Mouse (Mus musculus): ENCODE data around the gene Ap3m1. TPM values are rescaled to one million over a fixed set of nuclear protein-coding genes. Genes with fewer than 3 reads are reported as not detected.
A peak's percentile ranks its signal among the peaks of the same experiment; 100 is the strongest.
"Not testable (repeated sequence)": the region's sequence is repeated elsewhere in the genome, so short reads cannot be mapped to it uniquely, and the experiment has no call there.

The Ap3m1 gene
- 23.5 and 28.6 TPM in 2 replicates for polyA plus RNA-seq (2015; fragmentation: Nextera tagmentation; extraction: Ambion mirVana)

GRCm38 (mm10) chr14:21052112-21052780 lies at the start of gene Ap3m1, which contains the start of gene Adk:
TSS of gene Ap3m1 (minus strand) at chr14:21052508.
TSS of gene Adk (plus strand) at chr14:21052574.
- H3K4me1 ChIP-seq (ENCODE audit: insufficient read depth): peaks cover 16% of the 10 kb centered on the region; the same call in 1 of the 2 replicates
- no peaks in the 10 kb centered on the region for H3K36me3 ChIP-seq (replicated peaks; ENCODE audit: insufficient read depth, low read length)
- H3K27me3 ChIP-seq (ENCODE audit: insufficient read depth, low read length): no peaks in the 10 kb centered on the region
- peak within 1 kb of the TSS; percentile 93 for H3K9ac ChIP-seq (replicated peaks)
- TF ChIP-seq CTCF (IDR thresholded peaks at IDR 0.05; ENCODE audit: low read depth) (no peak), EP300 (IDR thresholded peaks at IDR 0.05; ENCODE audit: low read depth) (peak; percentile 82; the same call in 1 of the 2 replicates)
- under 1% methylated on average over 45 of the region's 48 CpGs for WGBS (ENCODE audit: insufficient replicate concordance)
- ATAC-seq: peak; percentile 93
- H3K9me3 ChIP-seq (ENCODE audit: low read length): no peaks in the 10 kb centered on the region
- H3K4me3 ChIP-seq (ENCODE audit: low read depth, low read length): peak within 1 kb of the TSS; percentile 96
- peak within 1 kb of the TSS; percentile 87 for H3K4me2 ChIP-seq (ENCODE audit: low read depth, low read length)
- DNase-seq: peak; percentile 98
- peak within 1 kb of the TSS; percentile 96 for H3K27ac ChIP-seq (ENCODE audit: low read depth)

- Histone ChIP-seq H3K36me3 (replicated peaks; ENCODE audit: insufficient read depth, low read length) (no peaks in the 10 kb centered on the region; the same call in 1 of the 2 replicates), H3K27me3 (ENCODE audit: insufficient read depth, low read length) (no peaks in the 10 kb centered on the region), H3K9ac (replicated peaks) (peak overlapping the region; percentile 41; the same call in 1 of the 2 replicates), H3K4me1 (ENCODE audit: insufficient read depth) (peaks cover 21% of the 10 kb centered on the region), H3K27ac (ENCODE audit: low read depth) (peak overlapping the region; percentile 48; the same call in 1 of the 2 replicates), H3K4me2 (ENCODE audit: low read depth, low read length) (no peak overlapping the region), H3K4me3 (ENCODE audit: low read depth, low read length) (no peak overlapping the region), H3K9me3 (ENCODE audit: low read length) (no peaks in the 10 kb centered on the region)
- DNase-seq: no peak
- no peak for ATAC-seq
- TF ChIP-seq CTCF (IDR thresholded peaks at IDR 0.05; ENCODE audit: low read depth) (no peak), EP300 (IDR thresholded peaks at IDR 0.05; ENCODE audit: low read depth) (no peak)
- WGBS (ENCODE audit: insufficient replicate concordance): 25% methylated on average over 7 of the region's 7 CpGs
Observed at GRCm38 (mm10) chr14:21101562-21101961, 49.3 kb upstream of the Ap3m1 start.

GRCm38 (mm10) chr14:21100876-21101275 lies 48.6 kb upstream of the Ap3m1 start:
- no peak for DNase-seq
- H3K4me3 ChIP-seq (ENCODE audit: low read depth, low read length): no peak overlapping the region
- no peak overlapping the region for H3K27ac ChIP-seq (ENCODE audit: low read depth)
- no peaks in the 10 kb centered on the region for H3K27me3 ChIP-seq (ENCODE audit: insufficient read depth, low read length)
- no peak overlapping the region for H3K4me2 ChIP-seq (ENCODE audit: low read depth, low read length)
- no peaks in the 10 kb centered on the region; the same call in 1 of the 2 replicates for H3K36me3 ChIP-seq (replicated peaks; ENCODE audit: insufficient read depth, low read length)
- ATAC-seq: no peak
- H3K9ac ChIP-seq (replicated peaks): no peak overlapping the region
- peaks cover 21% of the 10 kb centered on the region for H3K4me1 ChIP-seq (ENCODE audit: insufficient read depth)
- no peaks in the 10 kb centered on the region for H3K9me3 ChIP-seq (ENCODE audit: low read length)
- WGBS (ENCODE audit: insufficient replicate concordance): 67% methylated on average over 2 of the region's 2 CpGs
- TF ChIP-seq EP300 (IDR thresholded peaks at IDR 0.05; ENCODE audit: low read depth): no peak
- TF ChIP-seq CTCF (IDR thresholded peaks at IDR 0.05; ENCODE audit: low read depth): no peak

- Histone ChIP-seq H3K9ac (replicated peaks) (no peak overlapping the region), H3K36me3 (replicated peaks; ENCODE audit: insufficient read depth, low read length) (0 out of 2 replicates have a peak, but pooled peaks cover 2% of the 10 kb centered on the region), H3K4me2 (ENCODE audit: low read depth, low read length) (no peak overlapping the region), H3K27me3 (ENCODE audit: insufficient read depth, low read length) (no peaks in the 10 kb centered on the region), H3K4me1 (ENCODE audit: insufficient read depth) (peaks cover 23% of the 10 kb centered on the region), H3K9me3 (ENCODE audit: low read length) (no peaks in the 10 kb centered on the region), H3K27ac (ENCODE audit: low read depth) (no peak overlapping the region), H3K4me3 (ENCODE audit: low read depth, low read length) (no peak overlapping the region)
- no peak for ATAC-seq
- DNase-seq: no peak
- 69% methylated on average over 7 of the region's 7 CpGs for WGBS (ENCODE audit: insufficient replicate concordance)
- TF ChIP-seq EP300 (IDR thresholded peaks at IDR 0.05; ENCODE audit: low read depth): no peak
- no peak for TF ChIP-seq CTCF (IDR thresholded peaks at IDR 0.05; ENCODE audit: low read depth)
Observed at GRCm38 (mm10) chr14:21099371-21099770, 47.1 kb upstream of the Ap3m1 start.

GRCm38 (mm10) chr14:21096689-21097088 lies 44.4 kb upstream of the Ap3m1 start:
- peak; percentile 71 for TF ChIP-seq EP300 (IDR thresholded peaks at IDR 0.05; ENCODE audit: low read depth)
- no peak for TF ChIP-seq CTCF (IDR thresholded peaks at IDR 0.05; ENCODE audit: low read depth)
- peak; percentile 97 for ATAC-seq
- peaks cover 17% of the 10 kb centered on the region for H3K4me1 ChIP-seq (ENCODE audit: insufficient read depth)
- H3K9ac ChIP-seq (replicated peaks): no peak overlapping the region
- H3K36me3 ChIP-seq (replicated peaks; ENCODE audit: insufficient read depth, low read length): peaks cover 14% of the 10 kb centered on the region
- no peak overlapping the region for H3K4me2 ChIP-seq (ENCODE audit: low read depth, low read length)
- no peaks in the 10 kb centered on the region for H3K27me3 ChIP-seq (ENCODE audit: insufficient read depth, low read length)
- no peak overlapping the region for H3K4me3 ChIP-seq (ENCODE audit: low read depth, low read length)
- peak overlapping the region; percentile 80 for H3K27ac ChIP-seq (ENCODE audit: low read depth)
- 60% methylated on average over 4 of the region's 4 CpGs for WGBS (ENCODE audit: insufficient replicate concordance)
- peak; percentile 66 for DNase-seq
- no peaks in the 10 kb centered on the region for H3K9me3 ChIP-seq (ENCODE audit: low read length)

- ATAC-seq (0 out of 2 replicates have a peak, but pooled peaks have one; percentile 14), DNase-seq (no peak)
- Histone ChIP-seq H3K9ac (replicated peaks) (no peak overlapping the region), H3K4me1 (ENCODE audit: insufficient read depth) (peaks cover 13% of the 10 kb centered on the region), H3K4me2 (ENCODE audit: low read depth, low read length) (no peak overlapping the region), H3K27ac (ENCODE audit: low read depth) (peak overlapping the region; percentile 80), H3K4me3 (ENCODE audit: low read depth, low read length) (no peak overlapping the region), H3K27me3 (ENCODE audit: insufficient read depth, low read length) (no peaks in the 10 kb centered on the region), H3K9me3 (ENCODE audit: low read length) (no peaks in the 10 kb centered on the region), H3K36me3 (replicated peaks; ENCODE audit: insufficient read depth, low read length) (peaks cover 14% of the 10 kb centered on the region)
- TF ChIP-seq CTCF (IDR thresholded peaks at IDR 0.05; ENCODE audit: low read depth) (no peak), EP300 (IDR thresholded peaks at IDR 0.05; ENCODE audit: low read depth) (no peak)
Observed at GRCm38 (mm10) chr14:21096279-21096678, 44.0 kb upstream of the Ap3m1 start.

GRCm38 (mm10) chr14:21094161-21094560 lies 41.9 kb upstream of the Ap3m1 start:
- H3K27me3 ChIP-seq (ENCODE audit: insufficient read depth, low read length); H3K4me2 ChIP-seq (ENCODE audit: low read depth, low read length); H3K27ac ChIP-seq (ENCODE audit: low read depth); H3K9ac ChIP-seq (replicated peaks); ATAC-seq; DNase-seq; H3K9me3 ChIP-seq (ENCODE audit: low read length); H3K4me3 ChIP-seq (ENCODE audit: low read depth, low read length): not testable (repeated sequence)
- Histone ChIP-seq H3K36me3 (replicated peaks; ENCODE audit: insufficient read depth, low read length) (peaks cover 14% of the 10 kb centered on the region), H3K4me1 (ENCODE audit: insufficient read depth) (peaks cover 15% of the 10 kb centered on the region)

Data from liver, postnatal 0 days (tissue).